Mouse (Mus musculus) adrenal gland, postnatal 14 days (tissue): ENCODE results near the gene Bzw1. TPM values are rescaled to one million over a fixed set of nuclear protein-coding genes. Genes with fewer than 3 reads are reported as not detected.
A peak's percentile ranks its signal among the peaks of the same experiment; 100 is the strongest.

Experiments used
- DNase-seq: peaks from one replicate; pipeline ENCODE4 v3.0.0; 2021; ENCODE audit warnings: mixed read lengths
- long read RNA-seq, 2 experiments: library from polyadenylated mRNA; stranded (forward); transcript quantifications; one replicate each; pipeline ENCODE4 v2.0.0; 2021
- total RNA-seq: library from RNA; stranded (reverse); gene quantifications from 2 replicates; pipeline ENCODE4 v1.2.3, GENCODE M21; 2021

Bzw1 gene
- 180 and 184 TPM in 2 replicates for total RNA-seq
- long read RNA-seq, experiment 1, transcript Bzw1-201 (12 exons, 3,876 nt) = major isoform, 371 of 412 reads
- long read RNA-seq, experiment 1, partial matches to known transcripts = 17 of 412 reads
- long read RNA-seq, experiment 1, other reads (novel, unspliced or antisense) = 22 of 412 reads
- long read RNA-seq, experiment 2, transcript Bzw1-201 (12 exons, 3,876 nt) = major isoform, 256 of 293 reads
- long read RNA-seq, experiment 2, partial matches to known transcripts = 16 of 293 reads
- long read RNA-seq, experiment 2, other reads (novel, unspliced or antisense) = 20 of 293 reads

- DNase-seq = peak; percentile 98
These were observed at the start of gene Bzw1 for GRCm38 (mm10) chr1:58392652-58393283. Gene Bzw1 (plus strand): TSS chr1:58392898.

DNA sequence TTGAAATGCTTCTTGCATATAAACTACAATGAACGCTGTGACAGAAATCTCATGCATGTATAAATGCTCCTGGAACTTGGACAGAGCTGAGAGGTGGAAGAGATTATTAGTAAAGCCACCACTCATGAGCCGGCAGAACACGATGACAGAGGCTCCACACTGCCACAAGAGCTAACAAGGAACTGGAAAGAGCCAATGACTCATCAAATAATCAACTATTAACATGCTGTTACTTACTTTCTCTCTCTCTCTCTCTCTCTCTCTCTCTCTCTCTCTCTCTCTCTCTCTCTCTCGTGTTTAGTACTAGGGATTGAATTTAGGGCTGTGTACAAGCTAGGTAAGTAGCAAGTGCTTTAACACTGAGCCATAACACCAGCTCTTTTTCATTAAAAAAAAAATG lies 48.8 kb upstream of the Bzw1 start:
- DNase-seq = no peak

DNA sequence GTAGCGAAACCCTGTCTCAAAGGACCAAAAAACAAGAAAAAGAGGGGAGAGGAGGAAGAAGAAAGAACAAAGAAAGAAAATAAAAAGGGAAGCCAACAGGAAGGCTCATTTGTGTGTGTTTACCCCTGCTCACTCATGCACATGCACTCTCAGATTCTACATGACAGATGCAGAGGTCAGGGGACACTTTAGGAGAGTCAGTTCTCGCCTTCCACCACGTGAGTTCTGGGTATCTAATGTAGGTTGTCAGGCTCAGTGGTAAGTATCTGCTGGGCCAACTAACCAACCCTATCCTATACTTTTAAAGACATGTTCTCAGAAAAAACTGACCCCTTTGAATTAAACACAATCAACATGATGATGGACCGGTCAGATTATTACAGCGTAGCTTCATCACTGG lies 48.1 kb upstream of the Bzw1 start:
- no peak for DNase-seq

GRCm38 (mm10) chr1:58346159-58346558 lies 46.5 kb upstream of the Bzw1 start:
- DNase-seq = no peak

- DNase-seq = no peak
These were observed 44.0 kb upstream of the Bzw1 start for GRCm38 (mm10) chr1:58348712-58349111.

- DNase-seq = no peak
These were observed 39.3 kb upstream of the Bzw1 start for GRCm38 (mm10) chr1:58353238-58353893.

- DNase-seq = peak; percentile 87
These were observed 33.5 kb upstream of the Bzw1 start for GRCm38 (mm10) chr1:58358958-58359901.

DNA sequence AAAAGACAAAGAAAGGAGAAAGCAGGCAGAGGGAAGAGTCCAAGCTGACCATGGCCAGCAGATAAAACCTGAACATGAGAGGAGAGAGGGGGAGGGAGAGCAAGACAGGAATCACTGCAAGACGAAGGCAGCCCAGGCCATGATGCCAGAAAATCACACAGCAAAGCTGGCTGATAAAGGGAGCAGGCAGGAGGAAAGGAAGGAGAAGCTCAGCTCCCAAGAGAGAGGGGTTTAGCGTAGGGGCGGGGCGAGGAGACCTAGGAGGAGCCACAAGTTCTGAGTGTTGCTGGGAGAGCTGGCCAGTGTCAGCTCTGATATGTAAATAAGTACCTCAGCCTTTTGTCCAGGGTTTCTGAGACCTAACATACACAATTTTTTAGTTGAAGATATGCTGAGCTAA lies 30.4 kb upstream of the Bzw1 start:
- DNase-seq = no peak

DNA sequence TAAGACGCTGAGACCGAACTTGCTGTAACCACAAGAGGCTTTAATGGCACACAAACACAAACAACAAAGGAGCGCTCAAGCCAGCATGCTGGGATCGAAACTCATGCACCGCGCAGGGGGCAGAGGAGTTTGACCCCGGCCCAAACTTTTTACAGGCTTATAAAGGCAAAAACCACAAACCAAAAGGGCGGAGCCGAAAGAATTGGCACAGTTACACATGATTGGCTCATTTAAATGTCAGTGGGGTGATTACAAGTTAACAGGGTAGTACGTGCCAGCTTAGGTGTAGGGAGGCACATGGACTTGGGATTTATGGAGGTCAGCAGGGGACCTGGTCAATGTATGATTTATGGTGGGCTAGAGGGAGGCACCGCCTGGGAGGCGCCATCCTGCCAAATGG lies 28.1 kb upstream of the Bzw1 start:
- no peak for DNase-seq

GRCm38 (mm10) chr1:58365829-58366228 lies 26.9 kb upstream of the Bzw1 start:
- DNase-seq = no peak

- no peak for DNase-seq
These were observed 25.8 kb upstream of the Bzw1 start for GRCm38 (mm10) chr1:58366737-58367471.

DNA sequence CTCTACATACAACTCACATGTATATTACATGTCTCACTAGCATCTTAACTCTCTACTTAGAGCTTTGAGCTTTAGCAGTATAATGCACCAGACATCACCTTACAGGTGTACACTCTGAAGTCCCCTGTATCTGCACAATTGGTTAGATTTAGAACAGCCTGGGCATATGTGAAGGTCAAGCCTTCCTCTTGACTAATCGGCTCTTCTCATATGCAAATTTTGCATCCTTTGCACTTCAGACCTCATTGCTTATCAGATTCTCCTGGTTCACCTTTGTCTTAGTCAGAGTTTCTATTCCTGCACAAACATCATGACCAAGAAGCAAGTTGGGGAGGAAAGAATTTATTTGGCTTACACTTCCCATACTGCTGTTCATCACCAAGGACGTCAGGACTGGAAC lies 23.0 kb upstream of the Bzw1 start:
- DNase-seq = no peak

DNA sequence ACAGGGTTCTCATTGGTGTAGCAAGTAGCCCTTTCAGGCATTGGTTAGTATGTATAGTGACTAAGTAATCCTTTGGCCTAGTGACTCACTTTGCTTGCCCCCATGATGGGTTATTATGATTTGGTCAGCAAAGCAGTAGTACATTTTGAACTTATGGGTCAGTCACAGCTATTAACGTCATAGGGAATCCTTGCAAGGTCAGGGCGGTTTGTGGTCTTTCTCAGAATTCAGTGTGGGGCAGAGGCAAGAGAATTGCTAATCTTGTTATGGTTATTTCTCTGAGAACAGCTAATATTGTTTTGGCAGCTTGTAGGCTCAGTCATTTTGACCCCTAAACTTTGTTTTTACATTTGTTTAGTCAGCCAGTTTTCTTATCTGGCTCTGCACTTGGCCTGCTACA lies 18.4 kb upstream of the Bzw1 start:
- peak; percentile 18 for DNase-seq

DNA sequence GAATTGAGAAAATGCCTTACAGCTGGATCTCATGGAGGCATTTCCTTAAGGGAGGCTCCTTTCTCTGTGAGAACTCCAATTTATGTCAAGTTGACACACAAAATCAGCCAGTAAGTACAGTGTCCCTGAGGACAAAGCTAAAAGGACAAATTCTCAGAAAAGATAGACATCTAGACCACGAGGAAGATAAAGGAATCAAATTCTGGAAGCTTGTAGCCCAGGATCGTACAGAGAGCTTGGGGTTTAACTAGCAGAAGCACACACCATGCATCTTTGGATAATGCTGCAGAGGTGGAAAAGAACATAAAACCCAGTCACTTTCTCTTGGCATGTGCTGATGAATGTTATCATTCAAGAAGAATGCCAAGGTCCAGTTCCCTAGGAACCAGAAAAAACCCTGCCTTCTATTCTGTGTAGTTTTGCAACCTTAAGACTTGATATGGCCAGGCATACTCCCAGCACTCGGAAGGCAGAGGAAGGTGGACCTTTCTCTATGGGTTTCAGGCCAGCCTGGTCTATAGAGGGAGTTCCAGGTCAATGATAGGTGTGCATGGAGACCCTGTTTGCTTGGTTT lies 17.0 kb upstream of the Bzw1 start:
- DNase-seq = peak; percentile 15

DNA sequence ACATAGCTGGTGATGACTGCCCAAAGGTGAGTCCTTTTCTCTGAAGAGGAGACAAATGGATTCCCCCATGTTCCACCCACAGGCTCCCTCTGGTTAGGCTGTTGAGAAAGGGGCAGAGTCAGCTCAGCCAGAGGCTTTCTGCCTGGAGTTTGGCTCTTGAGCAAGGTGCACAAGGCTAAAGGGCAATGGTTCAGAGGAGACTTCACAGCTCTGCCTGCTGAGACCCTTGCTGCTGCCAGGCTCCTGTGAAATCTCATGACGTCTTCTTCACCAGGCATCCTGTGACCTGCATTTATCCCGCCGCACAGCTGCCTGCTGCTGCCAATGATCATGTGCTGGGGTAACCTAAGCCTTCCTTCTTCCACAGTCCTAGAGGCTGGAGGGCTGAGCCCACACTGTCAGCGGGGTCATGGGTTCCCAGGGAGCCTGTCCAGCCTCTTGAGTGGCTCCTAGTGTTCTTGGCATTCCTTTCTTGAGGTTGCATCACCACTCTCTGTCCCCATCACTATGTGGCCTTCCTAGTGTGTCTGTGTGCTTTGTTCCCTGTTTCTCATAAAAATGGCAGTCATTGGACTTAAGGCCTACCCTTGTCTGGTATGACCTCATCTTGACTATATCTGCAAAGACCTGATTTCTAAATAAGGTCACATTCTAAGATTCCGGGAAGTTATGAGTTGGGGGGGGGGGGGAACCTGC lies 10.0 kb upstream of the Bzw1 start:
- peak; percentile 43 for DNase-seq

GRCm38 (mm10) chr1:58391421-58392267 lies 1.1 kb upstream of the Bzw1 start:
- DNase-seq = no peak

DNA sequence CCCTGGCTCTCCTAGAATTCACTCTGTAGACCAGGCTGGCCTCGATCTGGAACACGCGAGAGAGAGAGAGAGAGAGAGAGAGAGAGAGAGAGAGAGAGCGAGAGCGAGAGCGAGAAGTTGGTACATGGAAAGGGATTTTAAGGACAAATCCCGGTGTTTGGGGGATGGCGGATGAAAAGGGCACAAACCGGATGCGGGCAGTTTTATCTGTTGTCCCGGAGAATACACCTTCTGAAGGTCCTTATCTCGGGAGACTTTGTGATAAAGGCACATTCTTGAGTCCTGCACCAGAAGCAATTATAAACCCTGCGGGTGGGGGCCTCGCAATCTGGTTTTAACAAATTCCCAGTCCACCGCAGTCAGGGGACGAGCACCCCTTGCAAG lies 438 bp upstream of the Bzw1 start:
- DNase-seq = peak; percentile 63

DNA sequence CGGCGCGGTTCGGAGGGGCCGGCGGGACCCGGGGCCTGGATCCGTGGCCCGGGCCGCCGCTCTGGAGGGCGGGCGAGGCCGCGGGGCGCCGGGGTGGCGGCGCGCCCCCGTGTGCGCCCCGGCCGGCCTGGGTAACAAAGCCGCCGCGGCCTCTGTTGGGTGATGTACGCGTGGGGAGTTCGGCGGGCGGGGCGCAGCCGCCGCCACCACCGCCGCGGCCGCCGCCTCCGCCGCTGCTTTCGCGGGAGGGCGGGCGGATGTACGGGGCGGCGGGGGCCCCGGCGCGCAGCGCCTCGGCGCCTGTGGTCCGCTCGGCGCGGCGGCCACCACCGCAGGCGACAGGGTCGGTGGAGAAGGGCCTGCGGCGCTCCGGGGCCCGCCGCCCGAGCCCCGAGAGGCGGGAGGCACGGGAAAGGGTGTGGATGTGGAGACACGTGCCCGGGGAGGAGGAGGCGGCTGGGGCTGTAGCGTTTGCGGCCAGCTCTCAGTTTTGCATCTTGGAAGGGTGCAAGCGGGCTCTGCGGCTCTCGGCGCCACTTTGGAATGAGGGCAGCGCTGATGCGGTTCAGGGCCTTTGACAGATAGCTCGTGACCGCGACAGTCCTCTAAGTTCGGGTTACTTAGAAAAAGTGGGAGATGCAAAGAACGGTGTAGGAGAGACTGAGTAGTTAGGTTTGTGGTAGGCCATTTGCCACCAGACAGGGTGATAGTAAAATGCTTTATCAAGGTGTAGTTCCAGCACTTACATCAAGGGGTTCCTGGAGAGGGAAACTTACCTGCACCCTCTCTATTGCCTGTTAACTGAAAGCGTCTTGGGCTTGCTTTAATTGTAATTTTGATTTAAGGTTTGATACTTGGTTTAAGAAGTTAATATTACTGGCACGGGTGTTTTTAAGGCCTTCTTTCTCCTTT lies 842 bp downstream of the Bzw1 start:
- DNase-seq = peak; percentile 84

- no peak for DNase-seq
These were observed 2.6 kb downstream of the Bzw1 start for GRCm38 (mm10) chr1:58395341-58395740.
